Mouse (Mus musculus) small intestine, adult 2 months (tissue): ENCODE results near the gene Shld1.

Experiments
- CTCF ChIP-seq: fragments of 200-500 bp; IDR thresholded peaks from 2 replicates; pipeline ENCODE4 v1.5.1; 2012; ENCODE audit warnings: low read depth, mild to moderate bottlenecking, control low read depth, inconsistent platforms, low read length, moderate library complexity, mixed read lengths; ENCODE audit not compliant: insufficient replicate concordance, insufficient read length; ENCODE audit errors: extremely low read depth
- POLR2A ChIP-seq: fragments of 200-500 bp; IDR thresholded peaks from 2 replicates; pipeline ENCODE4 v1.6.1; 2012; ENCODE audit warnings: low read depth, mild to moderate bottlenecking, control low read depth, inconsistent platforms, low read length, moderate library complexity

GRCm38 (mm10) chr2:132746108-132746507 lies 59.4 kb downstream of the Shld1 start:
- TF ChIP-seq POLR2A, result no peak
- no peak for TF ChIP-seq CTCF
